Mouse (Mus musculus): ENCODE measurements at regions not wholly inside any gene's neighbourhood (a gene's known extent, or its start where the extent isn't known, plus 50 kb on each side); places are given as distances from the start of the nearest gene placed in this dataset.

DNA sequence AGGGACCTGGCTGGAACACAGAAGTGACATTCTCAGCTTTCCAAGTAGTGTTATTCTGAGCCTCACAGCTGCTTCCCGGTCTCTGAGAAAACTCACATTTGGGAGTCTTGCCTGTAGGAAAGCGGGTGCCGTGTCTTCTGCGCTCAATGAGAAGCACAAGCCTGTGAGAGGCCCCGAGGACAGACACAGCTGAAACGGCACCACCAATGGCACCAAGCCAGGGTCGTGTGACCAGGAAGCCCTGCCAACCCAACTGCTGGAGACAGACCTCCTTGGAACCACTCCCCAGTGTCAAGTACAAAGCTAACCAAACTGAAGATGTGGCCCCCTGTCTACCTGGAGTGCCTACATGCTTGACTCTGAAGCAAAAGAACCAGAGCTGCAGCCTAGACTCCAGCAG lies 121.3 kb upstream of the Ajap1 start:
- H3K27me3 ChIP-seq (replicated peaks; ENCODE audit: control insufficient read depth, insufficient read depth, low read length), result no peaks in the 10 kb centered on the region
- H3K4me3 ChIP-seq (replicated peaks; ENCODE audit: low read length), result no peak overlapping the region
- H3K36me3 ChIP-seq (ENCODE audit: control insufficient read depth, insufficient read depth), result no peaks in the 10 kb centered on the region
- no peaks in the 10 kb centered on the region for H3K9me3 ChIP-seq (ENCODE audit: control insufficient read depth, low read length)
- ATAC-seq, result no peak
- no peak overlapping the region for H3K9ac ChIP-seq (replicated peaks; ENCODE audit: low read depth, low read length)
- H3K4me1 ChIP-seq (replicated peaks; ENCODE audit: control insufficient read depth, insufficient read depth, low read length), result peaks cover 3% of the 10 kb centered on the region
- no peak overlapping the region for H3K4me2 ChIP-seq (ENCODE audit: low read length)
- 65% methylated on average over 7 of the region's 7 CpGs for WGBS
- no peak overlapping the region for H3K27ac ChIP-seq (ENCODE audit: low read length)

DNA sequence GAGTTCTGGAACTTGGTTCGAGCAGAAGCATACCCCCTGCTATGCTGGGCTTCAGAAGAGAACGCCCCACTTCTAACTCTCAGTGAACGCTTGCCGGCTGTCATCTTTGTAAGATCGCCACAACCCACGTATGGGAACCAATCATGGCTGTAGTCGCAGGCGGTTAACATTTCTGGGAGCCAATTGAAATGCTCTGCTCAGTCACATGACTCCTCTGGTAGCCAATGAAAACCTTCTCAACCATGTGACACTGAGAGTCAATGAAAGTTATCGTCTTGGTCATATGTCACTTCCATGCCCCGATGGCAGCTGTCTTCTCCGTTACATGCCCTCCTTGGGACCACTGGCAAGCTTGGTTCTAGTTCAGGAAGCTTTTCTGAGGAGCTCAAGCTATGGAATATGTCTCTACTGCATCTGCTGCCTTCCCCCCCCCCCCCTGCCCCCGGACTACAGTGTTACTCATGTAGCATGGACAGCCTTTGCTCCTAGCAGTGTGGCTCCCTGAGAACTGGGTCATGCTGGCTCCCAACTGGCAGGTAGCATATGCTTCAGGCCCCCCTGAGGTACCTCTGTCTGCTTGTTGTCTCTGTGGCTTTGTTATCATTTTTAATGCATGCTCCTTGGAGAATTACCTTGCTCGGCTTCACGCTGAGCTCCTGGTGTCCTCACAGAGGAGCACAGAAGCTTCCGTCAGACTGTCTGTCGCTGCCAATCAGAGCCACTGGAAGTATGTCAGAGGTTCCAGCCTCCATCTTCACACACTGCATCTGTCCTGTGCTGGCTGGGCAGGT lies 122.3 kb upstream of the Ajap1 start:
- 90% methylated on average over 15 of the region's 16 CpGs for WGBS
- ATAC-seq, result no peak
- H3K4me2 ChIP-seq (ENCODE audit: low read length), result no peak overlapping the region
- H3K27me3 ChIP-seq (replicated peaks; ENCODE audit: control insufficient read depth, insufficient read depth, low read length), result no peaks in the 10 kb centered on the region
- no peaks in the 10 kb centered on the region for H3K9me3 ChIP-seq (ENCODE audit: control insufficient read depth, low read length)
- H3K27ac ChIP-seq (ENCODE audit: low read length), result no peak overlapping the region
- H3K36me3 ChIP-seq (ENCODE audit: control insufficient read depth, insufficient read depth), result no peaks in the 10 kb centered on the region
- no peaks in the 10 kb centered on the region; the same call in 1 of the 2 replicates for H3K4me1 ChIP-seq (replicated peaks; ENCODE audit: control insufficient read depth, insufficient read depth, low read length)
- no peak overlapping the region for H3K9ac ChIP-seq (replicated peaks; ENCODE audit: low read depth, low read length)
- H3K4me3 ChIP-seq (replicated peaks; ENCODE audit: low read length), result no peak overlapping the region

DNA sequence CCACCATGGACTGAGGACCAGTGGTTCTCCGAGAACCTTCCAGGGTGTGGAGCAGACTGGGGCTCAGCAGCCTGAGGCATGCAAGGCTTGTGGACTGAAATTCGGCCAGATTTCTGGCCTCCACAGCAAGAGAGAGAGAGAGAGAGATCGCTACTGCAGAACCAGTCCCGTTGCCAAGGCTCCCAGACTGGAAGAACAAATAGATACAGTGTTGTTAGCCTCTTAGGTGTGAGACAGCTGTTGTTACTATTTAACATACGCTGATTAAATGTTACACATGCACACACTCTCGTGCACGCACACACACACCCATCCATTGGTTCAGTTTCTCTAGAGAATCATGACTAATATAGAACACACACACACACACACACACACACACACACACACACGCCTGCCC lies 133.4 kb upstream of the Ajap1 start:
- Histone ChIP-seq H3K4me3 (replicated peaks; ENCODE audit: low read length) (no peak overlapping the region), H3K4me2 (ENCODE audit: low read length) (no peak overlapping the region), H3K9ac (replicated peaks; ENCODE audit: low read depth, low read length) (no peak overlapping the region), H3K4me1 (replicated peaks; ENCODE audit: control insufficient read depth, insufficient read depth, low read length) (peaks cover 3% of the 10 kb centered on the region; the same call in 1 of the 2 replicates), H3K36me3 (ENCODE audit: control insufficient read depth, insufficient read depth) (no peaks in the 10 kb centered on the region), H3K9me3 (ENCODE audit: control insufficient read depth, low read length) (no peaks in the 10 kb centered on the region), H3K27me3 (replicated peaks; ENCODE audit: control insufficient read depth, insufficient read depth, low read length) (no peaks in the 10 kb centered on the region), H3K27ac (ENCODE audit: low read length) (peak overlapping the region; percentile 19; the same call in 1 of the 2 replicates)
- no peak for ATAC-seq
- WGBS, result 67% methylated on average over 8 of the region's 8 CpGs

DNA sequence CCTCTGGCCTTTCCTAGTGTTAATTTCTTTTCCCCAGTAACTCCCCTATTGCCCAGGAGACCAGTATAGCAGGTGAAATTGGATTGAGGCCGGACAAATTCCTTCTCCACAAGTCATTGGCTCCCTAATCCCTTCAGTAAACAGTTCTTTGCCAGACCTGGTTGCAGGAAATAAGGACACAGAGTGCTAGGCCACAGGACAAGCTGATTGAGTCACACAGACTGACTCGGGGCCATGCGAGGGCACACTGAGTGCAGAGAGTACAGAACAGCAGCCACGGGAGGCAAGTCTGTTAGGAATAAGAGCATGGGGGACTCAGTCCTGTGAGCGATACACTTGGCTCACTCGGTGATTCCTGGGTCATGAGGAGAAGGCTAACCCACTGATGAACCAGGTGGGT lies 134.3 kb upstream of the Ajap1 start:
- Histone ChIP-seq H3K9ac (replicated peaks; ENCODE audit: low read depth, low read length) (no peak overlapping the region), H3K4me2 (ENCODE audit: low read length) (no peak overlapping the region), H3K9me3 (ENCODE audit: control insufficient read depth, low read length) (no peaks in the 10 kb centered on the region), H3K4me3 (replicated peaks; ENCODE audit: low read length) (no peak overlapping the region), H3K36me3 (ENCODE audit: control insufficient read depth, insufficient read depth) (no peaks in the 10 kb centered on the region), H3K27ac (ENCODE audit: low read length) (no peak overlapping the region), H3K4me1 (replicated peaks; ENCODE audit: control insufficient read depth, insufficient read depth, low read length) (peaks cover 3% of the 10 kb centered on the region; the same call in 1 of the 2 replicates), H3K27me3 (replicated peaks; ENCODE audit: control insufficient read depth, insufficient read depth, low read length) (no peaks in the 10 kb centered on the region)
- no peak for ATAC-seq
- whole genome bisulfite sequencing, result 83% methylated on average over 6 of the region's 6 CpGs

DNA sequence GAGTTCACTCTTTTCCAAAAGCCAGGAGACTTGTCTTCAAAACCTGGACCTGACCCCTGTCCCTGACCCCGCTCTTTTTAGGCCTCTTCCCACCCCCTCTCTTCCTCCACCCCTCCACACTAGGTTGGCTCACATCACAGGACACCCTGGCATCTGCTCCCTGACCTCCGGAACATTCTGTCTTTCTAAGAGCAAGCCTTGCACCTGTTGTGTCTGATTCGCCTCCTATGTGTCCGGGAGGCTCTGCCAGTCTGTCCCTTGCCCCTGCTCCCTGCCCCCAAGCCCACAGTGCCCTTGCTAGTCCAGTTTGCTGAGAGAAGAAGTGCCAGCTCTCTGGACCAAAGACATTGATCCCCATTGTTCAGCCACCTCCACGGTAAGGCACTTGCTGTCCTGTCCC lies 138.3 kb upstream of the Ajap1 start:
- H3K27ac ChIP-seq (ENCODE audit: low read length), result no peak overlapping the region
- no peak overlapping the region for H3K4me2 ChIP-seq (ENCODE audit: low read length)
- 81% methylated on average over 5 of the region's 5 CpGs for WGBS
- no peak overlapping the region for H3K9ac ChIP-seq (replicated peaks; ENCODE audit: low read depth, low read length)
- no peak overlapping the region for H3K4me3 ChIP-seq (replicated peaks; ENCODE audit: low read length)
- H3K4me1 ChIP-seq (replicated peaks; ENCODE audit: control insufficient read depth, insufficient read depth, low read length), result peaks cover 2% of the 10 kb centered on the region; the same call in 1 of the 2 replicates
- H3K36me3 ChIP-seq (ENCODE audit: control insufficient read depth, insufficient read depth), result no peaks in the 10 kb centered on the region
- ATAC-seq, result no peak
- H3K9me3 ChIP-seq (ENCODE audit: control insufficient read depth, low read length), result no peaks in the 10 kb centered on the region
- no peaks in the 10 kb centered on the region for H3K27me3 ChIP-seq (replicated peaks; ENCODE audit: control insufficient read depth, insufficient read depth, low read length)

DNA sequence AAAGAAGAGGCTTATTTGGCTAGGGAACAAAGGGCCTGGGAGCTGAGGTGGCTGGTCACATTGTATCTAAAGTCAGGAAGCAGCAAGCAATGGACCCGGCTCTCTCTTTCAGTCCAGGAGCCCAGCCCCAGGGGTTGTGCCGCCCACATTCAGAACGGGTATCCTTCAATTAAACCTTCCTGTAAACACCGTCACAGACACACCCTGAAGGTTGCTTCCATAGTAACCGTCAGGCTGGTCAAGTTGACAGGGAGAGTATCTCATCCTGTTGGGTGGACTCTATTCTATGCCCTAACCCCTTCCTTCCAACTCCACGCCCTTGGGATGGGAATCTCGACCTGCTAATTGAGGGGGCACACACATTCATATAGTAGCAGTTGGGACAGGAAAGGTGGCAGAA lies 148.6 kb upstream of the Ajap1 start:
- H3K4me3 ChIP-seq (replicated peaks; ENCODE audit: low read length), result no peak overlapping the region
- H3K36me3 ChIP-seq (ENCODE audit: control insufficient read depth, insufficient read depth), result no peaks in the 10 kb centered on the region
- H3K4me2 ChIP-seq (ENCODE audit: low read length), result no peak overlapping the region
- H3K9ac ChIP-seq (replicated peaks; ENCODE audit: low read depth, low read length), result no peak overlapping the region
- peaks cover 18% of the 10 kb centered on the region for H3K4me1 ChIP-seq (replicated peaks; ENCODE audit: control insufficient read depth, insufficient read depth, low read length)
- 67% methylated on average over 7 of the region's 7 CpGs for WGBS
- ATAC-seq, result no peak
- no peaks in the 10 kb centered on the region for H3K9me3 ChIP-seq (ENCODE audit: control insufficient read depth, low read length)
- no peak overlapping the region for H3K27ac ChIP-seq (ENCODE audit: low read length)
- no peaks in the 10 kb centered on the region for H3K27me3 ChIP-seq (replicated peaks; ENCODE audit: control insufficient read depth, insufficient read depth, low read length)

DNA sequence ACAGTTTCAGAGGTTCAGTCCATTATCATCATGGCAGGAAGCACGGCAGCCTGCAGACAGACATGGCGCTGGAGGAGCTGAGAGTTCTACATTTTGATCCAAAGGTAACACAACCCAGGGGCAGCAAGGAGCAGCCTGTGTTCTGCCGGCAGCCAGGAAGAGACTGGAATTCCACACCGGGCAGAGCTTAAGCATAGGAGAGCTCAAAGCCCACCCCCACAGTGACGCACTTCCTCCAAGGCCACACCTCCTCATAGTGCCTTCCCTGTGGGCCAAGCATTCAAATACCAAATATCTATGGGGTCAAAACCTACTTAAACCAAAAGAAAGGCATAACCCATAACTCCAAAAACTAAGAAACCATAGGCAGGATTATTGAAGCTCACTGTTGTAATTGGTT lies 149.4 kb upstream of the Ajap1 start:
- 94% methylated on average over 5 of the region's 5 CpGs for WGBS
- peaks cover 18% of the 10 kb centered on the region for H3K4me1 ChIP-seq (replicated peaks; ENCODE audit: control insufficient read depth, insufficient read depth, low read length)
- no peaks in the 10 kb centered on the region for H3K36me3 ChIP-seq (ENCODE audit: control insufficient read depth, insufficient read depth)
- no peak overlapping the region for H3K4me3 ChIP-seq (replicated peaks; ENCODE audit: low read length)
- H3K27me3 ChIP-seq (replicated peaks; ENCODE audit: control insufficient read depth, insufficient read depth, low read length), result no peaks in the 10 kb centered on the region
- no peaks in the 10 kb centered on the region for H3K9me3 ChIP-seq (ENCODE audit: control insufficient read depth, low read length)
- H3K27ac ChIP-seq (ENCODE audit: low read length), result no peak overlapping the region
- no peak for ATAC-seq
- H3K4me2 ChIP-seq (ENCODE audit: low read length), result no peak overlapping the region
- no peak overlapping the region for H3K9ac ChIP-seq (replicated peaks; ENCODE audit: low read depth, low read length)

DNA sequence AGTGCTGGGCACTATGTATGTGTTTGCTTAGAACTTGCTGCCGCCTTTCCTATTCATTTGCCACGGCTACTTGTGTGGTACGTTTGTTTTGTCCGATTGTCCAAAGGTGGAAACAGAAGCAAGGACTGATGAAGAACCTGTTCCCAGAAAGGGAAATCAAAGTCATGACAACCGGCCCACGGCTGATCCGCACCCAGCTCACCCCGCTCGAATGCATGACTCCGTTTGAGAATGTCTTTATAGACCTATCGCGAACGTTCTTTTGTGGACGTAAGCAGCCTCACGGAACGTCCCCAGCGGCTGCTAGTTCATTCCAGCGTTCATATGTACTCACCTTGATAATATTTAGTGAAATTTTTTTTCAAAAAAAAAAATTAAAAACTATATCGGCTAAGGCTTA lies 149.9 kb upstream of the Ajap1 start:
- Histone ChIP-seq H3K27me3 (replicated peaks; ENCODE audit: control insufficient read depth, insufficient read depth, low read length) (no peaks in the 10 kb centered on the region), H3K27ac (ENCODE audit: low read length) (no peak overlapping the region), H3K4me2 (ENCODE audit: low read length) (peak overlapping the region; percentile 22), H3K4me3 (replicated peaks; ENCODE audit: low read length) (no peak overlapping the region), H3K9ac (replicated peaks; ENCODE audit: low read depth, low read length) (no peak overlapping the region), H3K4me1 (replicated peaks; ENCODE audit: control insufficient read depth, insufficient read depth, low read length) (peaks cover 18% of the 10 kb centered on the region), H3K9me3 (ENCODE audit: control insufficient read depth, low read length) (no peaks in the 10 kb centered on the region), H3K36me3 (ENCODE audit: control insufficient read depth, insufficient read depth) (no peaks in the 10 kb centered on the region)
- ATAC-seq, result no peak
- 61% methylated on average over 19 of the region's 19 CpGs for WGBS

- Histone ChIP-seq H3K4me1 (replicated peaks; ENCODE audit: control insufficient read depth, insufficient read depth, low read length) (peaks cover 18% of the 10 kb centered on the region), H3K36me3 (ENCODE audit: control insufficient read depth, insufficient read depth) (no peaks in the 10 kb centered on the region), H3K27me3 (replicated peaks; ENCODE audit: control insufficient read depth, insufficient read depth, low read length) (no peaks in the 10 kb centered on the region), H3K9ac (replicated peaks; ENCODE audit: low read depth, low read length) (no peak overlapping the region), H3K4me2 (ENCODE audit: low read length) (peak overlapping the region; percentile 22; the same call in 1 of the 2 replicates), H3K4me3 (replicated peaks; ENCODE audit: low read length) (no peak overlapping the region), H3K27ac (ENCODE audit: low read length) (no peak overlapping the region), H3K9me3 (ENCODE audit: control insufficient read depth, low read length) (no peaks in the 10 kb centered on the region)
- under 1% methylated on average over 5 of the region's 5 CpGs for WGBS
- ATAC-seq, result peak; percentile 36; the same call in 1 of the 2 replicates
Measured at GRCm38 (mm10) chr4:153633260-153633659, 150.6 kb upstream of the Ajap1 start.

Measured in forebrain, embryonic 16.5 days (tissue).